Mouse (Mus musculus): ENCODE results near the gene Fars2.

- TF ChIP-seq CTCF (IDR thresholded peaks at IDR 0.05; ENCODE audit: control insufficient read depth, insufficient read depth, insufficient replicate concordance, low read depth, low read length) (no peak), POLR2A (IDR thresholded peaks at IDR 0.05; ENCODE audit: control insufficient read depth, low read depth, low read length) (no peak)
Measured at GRCm38 (mm10) chr13:36163411-36163810, 46.2 kb downstream of the Fars2 start.

All from testis, adult 2 months (tissue).